Mouse (Mus musculus) neural tube, embryonic 10.5 days (tissue): ENCODE measurements around the gene Arhgap45.
"Not testable (repeated sequence)": the region's sequence is repeated elsewhere in the genome, so short reads cannot be mapped to it uniquely, and the experiment has no call there.

Experiments
- DNase-seq: peaks from one replicate; pipeline ENCODE4 v3.0.0-alpha.2; 2017; ENCODE audit warnings: low spot score; ENCODE audit errors: extremely low spot score

The Arhgap45 gene

GRCm38 (mm10) chr10:80053831-80054815 lies 37.7 kb downstream of the Arhgap45 start:
- peak; percentile 79 for DNase-seq

- DNase-seq = not testable (repeated sequence)
Measured at GRCm38 (mm10) chr10:80054911-80055310, 38.5 kb downstream of the Arhgap45 start.

GRCm38 (mm10) chr10:80055364-80055763 lies 38.9 kb downstream of the Arhgap45 start:
- no peak for DNase-seq

- no peak for DNase-seq
Measured at GRCm38 (mm10) chr10:80055891-80056290, 39.4 kb downstream of the Arhgap45 start.

GRCm38 (mm10) chr10:80056506-80056905 lies 40.1 kb downstream of the Arhgap45 start:
- DNase-seq = no peak

- no peak for DNase-seq
Measured at GRCm38 (mm10) chr10:80056976-80057682, 40.7 kb downstream of the Arhgap45 start.

- DNase-seq = no peak
Measured at GRCm38 (mm10) chr10:80057683-80058326, 41.4 kb downstream of the Arhgap45 start.

- DNase-seq = no peak
Measured at GRCm38 (mm10) chr10:80063104-80063503, 46.7 kb downstream of the Arhgap45 start.

- DNase-seq = no peak
Measured at GRCm38 (mm10) chr10:80063877-80064650, 47.6 kb downstream of the Arhgap45 start.

GRCm38 (mm10) chr10:80069251-80069650 lies 52.8 kb downstream of the Arhgap45 start:
- DNase-seq = no peak

GRCm38 (mm10) chr10:80069948-80070450 lies 53.5 kb downstream of the Arhgap45 start:
- DNase-seq = no peak

- no peak for DNase-seq
Measured at GRCm38 (mm10) chr10:80070837-80071515, 54.5 kb downstream of the Arhgap45 start.

- no peak for DNase-seq
Measured at GRCm38 (mm10) chr10:80071516-80071900, 55.1 kb downstream of the Arhgap45 start.

- no peak for DNase-seq
Measured at GRCm38 (mm10) chr10:80072623-80073489, 56.4 kb downstream of the Arhgap45 start.

GRCm38 (mm10) chr10:80074813-80075601 lies 58.6 kb downstream of the Arhgap45 start:
- no peak for DNase-seq

- DNase-seq = no peak
Measured at GRCm38 (mm10) chr10:80075924-80076323, 59.5 kb downstream of the Arhgap45 start.

- no peak for DNase-seq
Measured at GRCm38 (mm10) chr10:80076386-80076785, 59.9 kb downstream of the Arhgap45 start.

GRCm38 (mm10) chr10:80077312-80077711 lies 60.9 kb downstream of the Arhgap45 start:
- DNase-seq = no peak
